Mouse (Mus musculus) adrenal gland, adult 8-10 months (tissue): ENCODE measurements at regions not wholly inside any gene's neighbourhood (a gene's known extent, or its start where the extent isn't known, plus 50 kb on each side); places are given as distances from the start of the nearest gene placed in this dataset.
A peak's percentile ranks its signal among the peaks of the same experiment; 100 is the strongest.

ENCODE experiments used
- DNase-seq: peaks from one replicate; pipeline ENCODE4 v3.0.0; 2022

GRCm38 (mm10) chr3:126491251-126491913, 104.7 kb upstream of the Camk2d start:
- DNase-seq: no peak

- no peak for DNase-seq
Measured at GRCm38 (mm10) chr3:126491914-126492265, 104.2 kb upstream of the Camk2d start.

GRCm38 (mm10) chr3:126498823-126499222, 97.3 kb upstream of the Camk2d start:
- DNase-seq: no peak

GRCm38 (mm10) chr3:126500247-126500646, 95.9 kb upstream of the Camk2d start:
- DNase-seq: no peak

GRCm38 (mm10) chr3:126501826-126502225, 94.3 kb upstream of the Camk2d start:
- DNase-seq: no peak

- no peak for DNase-seq
Measured at GRCm38 (mm10) chr3:126505685-126506084, 90.4 kb upstream of the Camk2d start.

GRCm38 (mm10) chr3:126514842-126515241, 81.3 kb upstream of the Camk2d start:
- DNase-seq: no peak

GRCm38 (mm10) chr3:126534118-126534820, 61.8 kb upstream of the Camk2d start:
- no peak for DNase-seq

- DNase-seq: no peak
Measured at GRCm38 (mm10) chr3:126535340-126535739, 60.8 kb upstream of the Camk2d start.

GRCm38 (mm10) chr3:126538516-126538915, 57.6 kb upstream of the Camk2d start:
- no peak for DNase-seq

- peak; percentile 3 for DNase-seq
Measured at GRCm38 (mm10) chr3:126541105-126541504, 55.0 kb upstream of the Camk2d start.
